Mouse (Mus musculus) brain, embryonic 14.5 days (tissue): ENCODE data around the gene Lsm7.

Experiments
- CTCF ChIP-seq: fragments of 200-500 bp; IDR thresholded peaks from 2 replicates; pipeline ENCODE4 v1.5.1; 2012; ENCODE audit warnings: inconsistent platforms, mild to moderate bottlenecking, moderate library complexity, borderline replicate concordance; ENCODE audit not compliant: insufficient read depth, insufficient read length; ENCODE audit errors: extremely low read depth
- POLR2A ChIP-seq: fragments of 200-500 bp; IDR thresholded peaks from 2 replicates; pipeline ENCODE4 v1.6.1; 2012; ENCODE audit warnings: mild to moderate bottlenecking, inconsistent platforms, borderline replicate concordance; ENCODE audit not compliant: poor library complexity, insufficient read depth, insufficient read length, severe bottlenecking; ENCODE audit errors: extremely low read depth

- TF ChIP-seq POLR2A (no peak), CTCF (no peak)
These were observed 11.7 kb downstream of the Lsm7 start for GRCm38 (mm10) chr10:80843087-80843930.
